Mouse (Mus musculus): ENCODE results near the gene E130309D02Rik. TPM values are rescaled to one million over a fixed set of nuclear protein-coding genes. Genes with fewer than 3 reads are reported as not detected.

Gene E130309D02Rik
- total RNA-seq, 2 experiments from 2014 or later: 22.4 to 40.5 TPM

GRCm38 (mm10) chr5:143314183-143314729 is 904 bp downstream of the E130309D02Rik start:
- ATAC-seq (replicated peaks; ENCODE audit: poor library complexity, severe bottlenecking): peak; percentile 59

DNA sequence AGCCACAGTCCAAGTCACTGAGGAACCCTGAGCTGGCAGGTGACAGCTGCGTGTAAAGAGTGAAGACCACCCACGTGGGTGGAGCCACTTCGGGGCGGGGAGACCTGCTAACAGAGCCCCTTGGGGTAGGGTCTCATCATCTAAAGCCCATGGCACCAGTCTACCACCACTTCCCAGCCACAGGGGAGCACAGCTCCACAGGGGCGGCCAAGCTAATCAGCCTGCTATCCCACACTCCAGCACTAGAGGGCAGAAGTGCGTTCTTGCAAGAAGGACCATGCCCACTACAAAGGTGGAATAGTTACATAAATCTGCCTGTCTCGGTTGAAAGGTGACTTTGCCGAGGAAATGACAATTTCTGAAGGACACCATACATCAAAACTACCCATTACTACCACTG is 3.3 kb downstream of the E130309D02Rik start:
- ATAC-seq (replicated peaks; ENCODE audit: poor library complexity, severe bottlenecking): peak; percentile 60

- no peak for ATAC-seq (replicated peaks; ENCODE audit: poor library complexity, severe bottlenecking)
Measured at GRCm38 (mm10) chr5:143309916-143310315, 5.2 kb downstream of the E130309D02Rik start.

GRCm38 (mm10) chr5:143308825-143309224 is 6.3 kb downstream of the E130309D02Rik start:
- ATAC-seq (replicated peaks; ENCODE audit: poor library complexity, severe bottlenecking): no peak

GRCm38 (mm10) chr5:143304251-143304650 is 10.9 kb downstream of the E130309D02Rik start:
- no peak for ATAC-seq (replicated peaks; ENCODE audit: poor library complexity, severe bottlenecking)

GRCm38 (mm10) chr5:143301296-143301695 is 13.9 kb downstream of the E130309D02Rik start:
- ATAC-seq (replicated peaks; ENCODE audit: poor library complexity, severe bottlenecking): peak; percentile 38; the same call in 1 of the 2 replicates

DNA sequence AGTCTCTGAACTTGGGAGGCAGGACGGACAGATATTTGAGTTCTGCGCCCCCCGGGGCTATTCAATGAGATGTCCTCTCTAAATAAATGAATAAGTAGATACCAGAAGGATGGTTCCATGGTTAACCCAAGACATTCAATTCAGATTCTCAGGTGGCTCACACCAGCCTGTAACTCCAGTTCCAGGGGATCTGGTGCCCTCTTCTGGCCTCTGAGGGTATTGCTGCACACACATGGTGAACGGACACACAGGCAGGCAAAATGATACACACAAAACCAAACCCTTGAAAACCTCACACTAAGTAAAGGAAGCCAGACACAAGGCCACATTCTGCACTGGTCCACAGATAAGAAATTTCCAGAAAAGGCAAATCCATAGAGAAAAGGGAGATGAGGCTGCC is 15.5 kb downstream of the E130309D02Rik start:
- ATAC-seq (replicated peaks; ENCODE audit: poor library complexity, severe bottlenecking): no peak

DNA sequence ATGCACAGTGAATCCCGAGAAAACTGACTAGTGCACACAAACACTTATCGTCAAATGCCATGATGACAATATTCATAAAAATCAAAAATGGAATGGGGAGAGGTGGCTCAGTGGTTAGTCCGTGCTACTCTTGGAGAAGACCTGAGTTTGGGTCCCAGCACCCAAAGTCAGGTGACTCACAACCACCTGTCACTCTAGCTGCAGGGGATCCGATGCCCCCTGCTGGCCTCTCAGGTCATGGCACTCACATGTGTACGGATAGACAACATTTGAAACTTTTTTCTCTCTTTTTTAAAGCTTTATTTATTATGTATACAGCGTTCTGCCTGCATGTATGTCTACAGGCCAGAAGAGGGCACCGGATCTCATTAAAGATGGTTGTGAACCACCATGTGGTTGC is 16.8 kb downstream of the E130309D02Rik start:
- ATAC-seq (replicated peaks; ENCODE audit: poor library complexity, severe bottlenecking): no peak

DNA sequence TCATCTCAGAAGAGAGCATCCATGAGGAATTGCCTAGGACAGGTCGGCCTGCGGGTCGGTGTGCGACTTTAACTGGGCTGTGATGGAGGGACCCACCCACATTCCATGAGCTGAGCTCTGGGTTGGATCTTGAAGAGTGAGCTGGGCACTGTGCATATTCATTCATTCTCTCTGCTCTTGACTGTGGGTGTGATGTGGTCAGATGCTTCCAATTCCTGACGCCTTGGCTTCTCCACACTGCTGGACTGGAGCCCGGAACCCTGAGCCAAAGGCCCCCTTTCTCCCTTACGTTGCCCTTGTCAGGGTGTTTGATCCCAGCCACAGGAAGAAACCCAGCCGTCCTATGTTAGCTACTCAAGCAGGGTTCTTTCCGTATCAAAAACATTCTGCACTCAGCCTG is 17.2 kb downstream of the E130309D02Rik start:
- ATAC-seq (replicated peaks; ENCODE audit: poor library complexity, severe bottlenecking): no peak

- ATAC-seq (replicated peaks; ENCODE audit: poor library complexity, severe bottlenecking): no peak
Measured at GRCm38 (mm10) chr5:143295330-143295729, 19.8 kb downstream of the E130309D02Rik start.

DNA sequence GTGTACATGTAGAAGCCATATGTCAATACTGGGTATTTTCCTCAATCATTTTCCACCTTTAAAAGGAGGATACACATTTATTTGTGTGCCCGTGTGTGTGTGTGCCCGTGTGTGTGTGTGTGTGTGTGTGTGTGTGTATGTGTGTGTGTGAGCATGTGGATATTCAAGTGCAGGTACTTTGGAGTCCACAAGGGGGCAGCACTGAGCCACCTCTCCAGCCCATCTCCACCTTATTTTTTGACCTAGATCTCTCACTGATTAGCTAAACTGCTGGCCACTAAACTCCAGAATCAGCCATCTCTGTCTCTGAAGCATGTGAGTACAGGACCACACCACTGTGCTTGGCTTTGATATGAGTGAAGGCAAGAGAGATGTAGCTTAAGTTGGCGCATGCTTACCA is 20.3 kb downstream of the E130309D02Rik start:
- ATAC-seq (replicated peaks; ENCODE audit: poor library complexity, severe bottlenecking): no peak

DNA sequence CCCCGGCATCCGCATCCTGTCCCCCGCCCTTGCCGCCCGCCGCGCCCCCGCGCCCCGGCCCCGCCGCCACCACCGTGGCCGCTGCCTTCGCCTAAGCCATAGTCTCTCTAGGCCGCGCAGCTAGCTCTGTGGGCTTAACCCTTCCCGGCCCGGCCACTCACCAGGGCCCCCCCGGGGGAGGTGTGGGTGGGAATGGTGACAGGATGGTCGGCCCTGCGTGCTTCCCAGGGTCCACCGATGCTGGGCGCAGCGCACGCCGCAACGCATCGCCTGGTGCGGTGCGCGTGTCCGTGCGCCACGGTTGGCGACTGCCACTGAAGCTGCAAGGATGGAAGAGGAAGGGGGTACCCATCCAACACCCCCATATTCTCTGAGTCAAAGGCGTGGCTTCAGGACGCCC is 21.8 kb downstream of the E130309D02Rik start, which contains the start of gene Zfp853:
TSS of gene Zfp853 (minus strand) at position 220 of the 400 bp plus-strand sequence.
- ATAC-seq (replicated peaks; ENCODE audit: poor library complexity, severe bottlenecking): 0 out of 2 replicates have a peak, but pooled peaks have one; percentile 0

DNA sequence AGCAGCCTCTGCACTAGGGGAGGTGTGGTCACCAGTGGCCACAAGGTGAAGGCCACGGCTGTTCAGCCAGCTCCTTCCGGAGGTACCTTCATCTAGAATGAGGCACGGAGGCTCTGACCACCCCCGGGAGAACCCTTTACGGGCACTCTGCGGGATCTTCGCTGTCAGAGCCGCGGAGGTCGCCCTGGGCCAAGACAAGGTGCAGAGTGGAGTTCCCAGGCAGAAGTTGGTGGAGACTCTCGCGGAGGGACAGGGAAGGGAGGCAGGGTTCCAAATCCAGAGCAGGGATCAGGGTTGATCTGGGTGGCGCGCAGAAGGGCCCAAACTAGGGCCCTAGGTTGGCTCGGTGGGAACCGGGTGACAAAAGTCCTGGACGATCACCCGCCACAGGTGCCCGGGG is 22.3 kb downstream of the E130309D02Rik start:
- no peak for ATAC-seq (replicated peaks; ENCODE audit: poor library complexity, severe bottlenecking)

DNA sequence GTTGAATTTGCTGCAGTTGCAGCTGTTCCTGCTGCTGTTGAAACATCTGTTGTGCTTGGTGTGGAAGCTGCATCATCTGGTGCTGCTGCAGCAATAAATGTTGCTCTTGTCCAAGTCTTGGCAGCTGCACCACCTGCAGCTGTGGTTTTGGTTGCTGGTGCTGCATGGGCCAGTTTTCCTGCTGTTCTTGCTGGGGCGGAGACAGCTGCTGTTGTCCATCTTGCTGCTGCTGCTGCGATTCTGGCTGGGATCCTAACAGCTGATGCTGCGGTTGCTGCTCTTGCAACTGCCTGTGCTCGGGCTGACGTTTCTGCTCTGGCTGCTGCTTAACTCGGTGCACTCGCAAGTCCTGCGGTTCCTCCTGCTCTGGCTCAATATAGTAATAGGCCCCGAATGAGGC is 25.9 kb downstream of the E130309D02Rik start:
- ATAC-seq (replicated peaks; ENCODE audit: poor library complexity, severe bottlenecking): no peak

DNA sequence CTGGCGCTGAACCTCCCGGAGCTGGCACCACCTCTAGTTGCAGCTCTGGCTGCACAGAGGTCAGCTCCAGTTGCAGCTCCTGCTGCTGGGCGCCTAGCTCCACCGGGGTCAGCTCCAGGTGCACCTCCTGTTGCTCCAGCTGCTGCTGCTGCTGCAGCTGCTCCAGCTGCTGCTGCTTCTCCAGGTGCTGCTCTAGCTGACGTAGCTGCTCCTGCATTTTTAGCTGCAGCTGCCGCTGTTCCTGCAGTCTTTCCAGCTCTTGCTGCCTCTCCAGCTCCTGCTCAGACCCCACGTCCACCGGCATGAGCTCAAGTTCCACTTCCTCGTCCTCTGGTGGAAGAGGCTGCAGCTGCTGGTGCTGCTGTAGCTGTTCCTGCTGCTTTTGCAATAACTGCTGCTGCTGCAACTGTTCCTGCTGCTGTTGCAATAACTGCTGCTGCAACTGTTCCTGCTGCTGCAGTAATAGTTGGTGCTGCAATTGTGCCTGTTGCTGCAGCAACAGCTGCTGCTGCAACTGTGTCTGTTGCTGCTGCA is 26.7 kb downstream of the E130309D02Rik start:
- peak; percentile 69 for ATAC-seq (replicated peaks; ENCODE audit: poor library complexity, severe bottlenecking)

GRCm38 (mm10) chr5:143287774-143288328 is 27.3 kb downstream of the E130309D02Rik start:
- peak; percentile 66 for ATAC-seq (replicated peaks; ENCODE audit: poor library complexity, severe bottlenecking)

DNA sequence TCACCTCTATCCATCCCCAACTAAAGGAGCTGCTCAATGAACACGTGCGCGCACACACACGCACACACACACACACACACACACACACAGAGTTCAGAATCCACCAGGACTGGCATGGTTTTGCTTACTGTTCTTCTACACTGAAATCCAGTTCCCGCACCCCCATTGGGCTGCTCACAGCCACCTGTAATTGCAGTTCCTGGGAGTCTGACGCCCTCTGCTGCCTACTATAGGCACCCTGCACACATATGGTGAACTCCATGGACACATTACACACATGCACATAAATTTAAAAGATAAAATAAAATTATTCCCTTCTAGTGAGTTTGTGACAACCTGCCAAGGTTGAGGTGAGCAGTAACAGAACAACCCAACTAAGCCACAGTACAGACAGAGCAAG is 30.4 kb downstream of the E130309D02Rik start:
- no peak for ATAC-seq (replicated peaks; ENCODE audit: poor library complexity, severe bottlenecking)

DNA sequence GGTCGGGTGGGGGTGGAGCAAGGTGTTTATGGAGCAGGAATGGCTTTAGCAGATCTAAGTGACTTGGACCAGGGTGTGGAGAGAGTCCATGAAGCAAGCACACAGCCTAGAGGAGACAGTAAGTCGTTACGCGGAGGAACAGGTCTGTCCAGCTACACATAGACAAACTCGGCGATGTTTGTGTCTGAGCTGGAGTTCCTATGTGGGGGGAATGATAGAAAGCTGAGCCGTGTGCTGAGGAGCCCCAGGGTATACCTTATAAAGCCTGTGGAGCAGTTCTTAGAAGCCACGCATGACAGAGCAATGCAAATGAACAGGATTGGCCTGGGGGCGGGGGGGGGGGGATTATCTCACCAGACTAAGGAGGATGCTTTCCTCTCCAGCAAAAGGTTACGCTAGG is 35.9 kb downstream of the E130309D02Rik start:
- no peak for ATAC-seq (replicated peaks; ENCODE audit: poor library complexity, severe bottlenecking)

- no peak for ATAC-seq (replicated peaks; ENCODE audit: poor library complexity, severe bottlenecking)
Measured at GRCm38 (mm10) chr5:143275761-143276160, 39.4 kb downstream of the E130309D02Rik start.

GRCm38 (mm10) chr5:143272540-143273330 is 42.4 kb downstream of the E130309D02Rik start:
- peak; percentile 17; the same call in 1 of the 2 replicates for ATAC-seq (replicated peaks; ENCODE audit: poor library complexity, severe bottlenecking)

DNA sequence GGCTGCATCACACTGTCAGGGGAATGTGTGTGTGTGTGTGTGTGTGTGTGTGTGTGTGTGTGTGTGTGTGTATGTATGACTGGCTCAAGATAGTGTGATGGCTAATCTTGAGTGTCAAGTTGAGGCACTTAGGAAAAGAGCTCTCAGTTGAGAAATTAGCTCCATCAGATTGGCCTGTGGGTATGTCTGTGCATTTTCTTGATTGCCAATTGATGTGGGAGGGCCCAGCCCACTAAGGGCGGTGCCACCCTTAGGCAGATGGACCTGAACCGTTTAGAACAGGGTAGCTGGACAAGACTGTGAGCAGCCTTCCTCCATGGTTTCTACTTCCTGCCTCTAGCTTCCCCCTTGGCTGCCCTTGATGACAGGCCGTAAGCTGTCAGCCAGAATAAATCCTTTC is 43.1 kb downstream of the E130309D02Rik start:
- ATAC-seq (replicated peaks; ENCODE audit: poor library complexity, severe bottlenecking): peak; percentile 41
